Mouse (Mus musculus) myocyte (in vitro differentiated cells): ENCODE data around the gene Hspb1.
A peak's percentile ranks its signal among the peaks of the same experiment; 100 is the strongest.

Experiments
- E2F4 ChIP-seq: IDR thresholded peaks from one replicate; pipeline ENCODE4 v1.6.1; 2011; ENCODE audit warnings: mild to moderate bottlenecking, control low read depth, moderate library complexity; ENCODE audit not compliant: insufficient read depth
- MAX ChIP-seq: IDR thresholded peaks from one replicate; pipeline ENCODE4 v1.6.1; 2011; ENCODE audit warnings: low read depth, mild to moderate bottlenecking, control low read depth
- MYOD1 ChIP-seq, 3 experiments: IDR thresholded peaks; one replicate each; pipeline ENCODE4 v1.6.1; 2011; ENCODE audit warnings: control low read depth in 2 of 3, low read depth in 2 of 3, mild to moderate bottlenecking in 2 of 3, moderate library complexity in 1 of 3; ENCODE audit not compliant: insufficient read length in 2 of 3, control insufficient read depth in 1 of 3
- MYOG ChIP-seq, 3 experiments: IDR thresholded peaks; one replicate each; pipeline ENCODE4 v1.6.1; 2011; ENCODE audit warnings: control low read depth in 2 of 3, low read depth in 2 of 3, mild to moderate bottlenecking in 2 of 3; ENCODE audit not compliant: insufficient read length in 2 of 3, control insufficient read depth in 1 of 3, insufficient read depth in 1 of 3
- POLR2A ChIP-seq: IDR thresholded peaks from one replicate; pipeline ENCODE4 v1.6.1; 2011; ENCODE audit warnings: low read depth, mild to moderate bottlenecking, control low read depth, moderate library complexity; ENCODE audit not compliant: insufficient read length
- POLR2AphosphoS2 ChIP-seq: IDR thresholded peaks from one replicate; pipeline ENCODE4 v1.6.1; 2011; ENCODE audit warnings: low read depth, control low read depth; ENCODE audit not compliant: insufficient read length
- TCF12 ChIP-seq: IDR thresholded peaks from one replicate; pipeline ENCODE4 v1.6.1; 2011; ENCODE audit warnings: mild to moderate bottlenecking, control low read depth; ENCODE audit not compliant: poor library complexity, insufficient read depth, severe bottlenecking
- USF1 ChIP-seq: IDR thresholded peaks from one replicate; pipeline ENCODE4 v1.6.1; 2011; ENCODE audit warnings: low read depth, mild to moderate bottlenecking, control low read depth, moderate library complexity

DNA sequence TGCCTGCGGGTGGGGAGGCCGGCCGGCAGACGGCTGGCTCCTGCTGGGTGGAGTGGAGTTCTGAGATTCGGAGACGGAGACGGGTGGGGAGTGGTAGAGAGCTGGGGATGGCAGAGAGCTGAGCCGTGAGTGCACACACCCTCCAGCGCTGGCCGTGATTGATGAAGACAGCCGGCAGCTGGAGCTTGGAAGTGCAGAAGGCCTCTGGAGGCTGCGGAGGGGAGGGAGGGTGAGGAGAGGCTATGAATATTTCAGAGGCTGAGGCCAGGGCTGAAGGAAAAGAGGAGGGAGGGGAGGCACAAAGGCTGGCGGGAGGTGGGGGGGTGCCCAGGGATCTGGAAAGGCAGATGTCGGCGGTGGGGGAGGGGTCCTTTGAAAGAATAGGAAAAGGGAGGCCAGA is 36.7 kb upstream of the Hspb1 start:
- TF ChIP-seq E2F4 (no peak), POLR2A (no peak), MAX (no peak), MYOG (IDR thresholded peaks at IDR 0.05; ENCODE audit: control insufficient read depth in 1 of 3, insufficient read depth in 1 of 3, insufficient read length in 2 of 3, low read depth in 2 of 3) (peak in 1 of 3 experiments; percentile 29), USF1 (no peak), TCF12 (no peak), MYOD1 (IDR thresholded peaks at IDR 0.05; ENCODE audit: control insufficient read depth in 1 of 3, insufficient read length in 2 of 3, low read depth in 2 of 3) (peak; percentile 27 to 89 (median 86)), POLR2AphosphoS2 (no peak)
